Mouse (Mus musculus) kidney, postnatal 0 days (tissue): ENCODE results near the gene Gm4869. TPM values are rescaled to one million over a fixed set of nuclear protein-coding genes. Genes with fewer than 3 reads are reported as not detected.
"Not testable (repeated sequence)": the region's sequence is repeated elsewhere in the genome, so short reads cannot be mapped to it uniquely, and the experiment has no call there.

Experiments used
- ATAC-seq: fragments of 200-750 bp; cut with Nextera tagmentation; replicated peaks from 2 replicates; pipeline ENCODE4 v1.8.0; 2017; ENCODE audit warnings: low read depth, moderate number of reproducible peaks, moderate TSS enrichment, moderate library complexity; ENCODE audit not compliant: low FRiP score
- DNase-seq: peaks from one replicate; pipeline ENCODE4 v3.0.0-alpha.2; 2016; ENCODE audit warnings: low spot score
- H3K27ac ChIP-seq: fragments of 300-500 bp; sonication (generic); 2 replicates; pipeline ENCODE4 v1.5.1; 2014; ENCODE audit warnings: mild to moderate bottlenecking
- H3K27me3 ChIP-seq: fragments of 300-500 bp; sonication (generic); 2 replicates; pipeline ENCODE4 v1.6.1; 2014; ENCODE audit warnings: low read length, mixed read lengths; ENCODE audit not compliant: insufficient read depth
- H3K36me3 ChIP-seq: fragments of 300-500 bp; sonication (generic); 2 replicates; pipeline ENCODE4 v1.6.1; 2014; ENCODE audit warnings: low read length, mixed read lengths; ENCODE audit not compliant: insufficient read depth
- H3K4me1 ChIP-seq: fragments of 300-500 bp; sonication (generic); replicated peaks from 2 replicates; pipeline ENCODE4 v1.6.1; 2014; ENCODE audit warnings: antibody characterized with exemption, low read length, mixed read lengths; ENCODE audit not compliant: insufficient read depth
- H3K4me2 ChIP-seq: fragments of 300-500 bp; sonication (generic); 2 replicates; pipeline ENCODE4 v1.6.1; 2014; ENCODE audit warnings: mild to moderate bottlenecking, low read length, moderate library complexity, mixed read lengths
- H3K4me3 ChIP-seq: fragments of 300-500 bp; sonication (generic); replicated peaks from 2 replicates; pipeline ENCODE4 v1.5.1; 2014; ENCODE audit warnings: low read depth, low read length
- H3K9ac ChIP-seq: fragments of 300-500 bp; sonication (generic); 2 replicates; pipeline ENCODE4 v1.6.1; 2014; ENCODE audit warnings: low read depth, low read length
- H3K9me3 ChIP-seq: fragments of 300-500 bp; sonication (generic); replicated peaks from 2 replicates; pipeline ENCODE4 v1.6.1; 2016; ENCODE audit warnings: low read length, inconsistent platforms, mixed read lengths
- CTCF ChIP-seq: IDR thresholded peaks from 2 replicates; pipeline ENCODE4 v1.5.1; 2016; ENCODE audit warnings: antibody characterized with exemption, low read depth, mild to moderate bottlenecking, moderate library complexity
- WGBS: fragments of 180-500 bp; shearing (Covaris S2); extraction: QIAGEN DNeasy Blood & Tissue Kit; methylation state at CpG from one replicate; pipeline ENCODE4 v1.1.7; 2014; 5-methylcytosine and 5-hydroxymethylcytosine counted together
- polyA plus RNA-seq: library from polyadenylated mRNA; unstranded; fragments of >200 nt; fragmentation: Nextera tagmentation; extraction: Ambion mirVana; gene quantifications from 2 replicates; pipeline ENCODE4 v1.2.1, GENCODE M21; 2015

Gene Gm4869
- polyA plus RNA-seq, 1 experiment from 2014 or later: not detected

- ATAC-seq: no peak
- Histone ChIP-seq H3K9ac (no peak overlapping the region), H3K4me1 (peaks cover 8% of the 10 kb centered on the region), H3K36me3 (peaks cover 31% of the 10 kb centered on the region), H3K4me2 (no peak overlapping the region), H3K9me3 (no peaks in the 10 kb centered on the region), H3K27me3 (no peaks in the 10 kb centered on the region), H3K27ac (no peak overlapping the region), H3K4me3 (no peak overlapping the region)
- TF ChIP-seq CTCF: no peak
- WGBS: 93% methylated on average over 17 of the region's 17 CpGs
- DNase-seq: no peak
Measured at GRCm38 (mm10) chr5:140425016-140425783, 20.2 kb upstream of the Gm4869 start.

DNA sequence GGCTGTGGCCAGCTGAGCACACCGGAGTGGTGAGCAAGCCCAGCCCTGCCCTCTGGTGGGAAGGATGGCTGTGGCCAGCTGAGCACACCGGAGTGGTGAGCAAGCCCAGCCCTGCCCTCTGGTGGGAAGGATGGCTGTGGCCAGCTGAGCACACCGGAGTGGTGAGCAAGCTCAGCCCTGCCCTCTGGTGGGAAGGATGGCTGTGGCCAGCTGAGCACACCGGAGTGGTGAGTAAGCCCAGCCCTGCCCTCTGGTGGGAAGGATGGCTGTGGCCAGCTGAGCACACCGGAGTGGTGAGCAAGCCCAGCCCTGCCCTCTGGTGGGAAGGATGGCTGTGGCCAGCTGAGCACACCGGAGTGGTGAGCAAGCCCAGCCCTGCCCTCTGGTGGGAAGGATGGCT, 6.3 kb upstream of the Gm4869 start:
- H3K4me1 ChIP-seq, H3K4me2 ChIP-seq, ATAC-seq, H3K27me3 ChIP-seq, H3K9ac ChIP-seq, H3K27ac ChIP-seq, H3K4me3 ChIP-seq, DNase-seq, H3K9me3 ChIP-seq: not testable (repeated sequence)
- peaks cover 69% of the 10 kb centered on the region for H3K36me3 ChIP-seq
- 88% methylated on average over 2 of the region's 6 CpGs for WGBS
- TF ChIP-seq CTCF: peak; percentile 59

DNA sequence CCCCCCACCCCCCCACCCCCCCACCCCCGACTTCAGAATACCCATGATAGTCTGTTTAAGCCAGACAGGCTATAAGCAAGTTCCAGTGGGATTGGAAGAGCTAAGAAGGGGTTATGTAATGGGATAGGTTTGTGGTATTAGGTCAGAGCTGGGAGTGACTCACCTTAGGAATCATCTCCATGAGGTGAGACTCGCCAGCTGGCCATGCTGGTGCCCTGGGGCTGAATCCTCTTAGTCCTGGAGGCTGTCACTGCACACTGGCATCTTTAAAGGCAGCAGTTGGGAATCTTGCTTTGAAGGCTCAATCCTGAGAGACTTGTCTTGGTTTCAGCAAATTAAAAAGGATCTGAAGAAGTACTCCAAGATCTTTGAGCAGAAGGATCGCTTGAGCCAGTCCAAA, 4.0 kb upstream of the Gm4869 start:
- Histone ChIP-seq H3K4me3 (no peak overlapping the region), H3K4me1 (no peaks in the 10 kb centered on the region), H3K27me3 (no peaks in the 10 kb centered on the region), H3K9me3 (no peaks in the 10 kb centered on the region), H3K9ac (no peak overlapping the region), H3K36me3 (peaks cover 65% of the 10 kb centered on the region), H3K27ac (no peak overlapping the region), H3K4me2 (no peak overlapping the region)
- DNase-seq (no peak), ATAC-seq (no peak)
- TF ChIP-seq CTCF: no peak
- 92% methylated on average over 3 of the region's 3 CpGs for WGBS

DNA sequence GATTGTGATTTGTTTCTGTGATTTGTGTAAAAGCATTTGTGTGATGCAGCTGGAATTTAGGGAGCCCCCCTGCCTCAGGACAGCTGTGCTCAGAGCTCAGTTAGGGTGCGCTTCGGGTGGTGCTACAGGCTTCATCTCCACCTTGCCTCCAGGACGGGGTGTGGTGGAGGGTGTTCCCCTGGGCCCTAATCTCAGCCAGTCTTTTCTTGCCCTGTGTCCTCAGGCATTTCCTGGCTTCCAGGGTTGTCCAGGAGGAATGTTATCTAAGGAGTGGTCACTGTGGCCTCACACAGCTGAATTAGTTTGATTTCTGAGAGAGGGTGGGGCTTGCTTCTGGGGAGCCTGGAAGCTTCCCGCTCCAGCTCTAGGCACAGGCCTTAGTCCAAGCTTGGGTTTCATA, 1.4 kb upstream of the Gm4869 start:
- peak; percentile 26 for DNase-seq

GRCm38 (mm10) chr5:140446054-140446453, 609 bp downstream of the Gm4869 start:
- no peak overlapping the region for H3K27ac ChIP-seq
- H3K27me3 ChIP-seq: no peaks in the 10 kb centered on the region
- no peaks in the 10 kb centered on the region for H3K4me1 ChIP-seq
- ATAC-seq: no peak
- no peak overlapping the region for H3K4me2 ChIP-seq
- no peak overlapping the region for H3K9ac ChIP-seq
- TF ChIP-seq CTCF: no peak
- peaks cover 32% of the 10 kb centered on the region for H3K36me3 ChIP-seq
- H3K9me3 ChIP-seq: no peaks in the 10 kb centered on the region
- no peak overlapping the region for H3K4me3 ChIP-seq
- no peak for DNase-seq
- 67% methylated on average over 7 of the region's 7 CpGs for WGBS

More for the DNA sequence above, 1.4 kb upstream of the Gm4869 start:
- no peak for TF ChIP-seq CTCF
- 83% methylated on average over 4 of the region's 4 CpGs for WGBS
- H3K9me3 ChIP-seq: no peaks in the 10 kb centered on the region
- H3K4me1 ChIP-seq: no peaks in the 10 kb centered on the region
- H3K27ac ChIP-seq: no peak overlapping the region
- no peaks in the 10 kb centered on the region for H3K27me3 ChIP-seq
- H3K36me3 ChIP-seq: peaks cover 47% of the 10 kb centered on the region
- no peak overlapping the region for H3K9ac ChIP-seq
- no peak overlapping the region for H3K4me2 ChIP-seq
- H3K4me3 ChIP-seq: no peak overlapping the region
- ATAC-seq: no peak

DNA sequence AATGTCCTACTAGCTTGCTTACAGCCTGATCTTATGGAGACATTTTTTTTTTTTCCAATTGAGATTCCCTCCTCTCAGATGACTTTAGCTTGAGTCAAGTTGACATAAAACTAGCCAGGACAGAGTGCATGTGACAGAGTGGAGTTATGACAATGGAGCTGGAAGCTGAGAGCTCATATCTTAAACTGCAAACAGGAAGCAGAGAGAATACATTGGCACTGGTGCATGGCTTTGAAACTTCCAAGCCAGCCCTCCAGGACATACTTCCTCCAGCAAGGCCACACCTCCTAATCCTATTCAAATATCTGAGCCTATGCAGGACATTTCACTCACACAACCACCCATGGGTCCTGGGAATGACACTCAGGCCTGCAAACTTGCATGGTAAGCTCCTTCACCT, 9.0 kb downstream of the Gm4869 start:
- H3K4me1 ChIP-seq: no peaks in the 10 kb centered on the region
- no peak overlapping the region for H3K27ac ChIP-seq
- no peaks in the 10 kb centered on the region for H3K27me3 ChIP-seq
- no peak for TF ChIP-seq CTCF
- DNase-seq (peak; percentile 10), ATAC-seq (no peak)
- no peak overlapping the region for H3K4me3 ChIP-seq
- no peaks in the 10 kb centered on the region for H3K9me3 ChIP-seq
- no peaks in the 10 kb centered on the region for H3K36me3 ChIP-seq
- no peak overlapping the region for H3K4me2 ChIP-seq
- no peak overlapping the region for H3K9ac ChIP-seq

GRCm38 (mm10) chr5:140455466-140455865, 10.0 kb downstream of the Gm4869 start:
- H3K9me3 ChIP-seq: no peaks in the 10 kb centered on the region
- H3K4me1 ChIP-seq: no peaks in the 10 kb centered on the region
- DNase-seq (no peak), ATAC-seq (no peak)
- H3K27me3 ChIP-seq: no peaks in the 10 kb centered on the region
- H3K27ac ChIP-seq: no peak overlapping the region
- no peaks in the 10 kb centered on the region for H3K36me3 ChIP-seq
- no peak overlapping the region for H3K4me3 ChIP-seq
- no peak for TF ChIP-seq CTCF
- 75% methylated on average over 2 of the region's 2 CpGs for WGBS
- H3K4me2 ChIP-seq: no peak overlapping the region
- no peak overlapping the region for H3K9ac ChIP-seq
